Mouse (Mus musculus) intestine, embryonic 14.5 days (tissue): ENCODE measurements around the gene Neurod6. TPM values are rescaled to one million over a fixed set of nuclear protein-coding genes. Genes with fewer than 3 reads are reported as not detected.

Experiments
- ATAC-seq: fragments of 200-750 bp; cut with Nextera tagmentation; replicated peaks from 2 replicates; pipeline ENCODE4 v1.8.0; 2017; ENCODE audit warnings: low read depth, moderate number of reproducible peaks, moderate TSS enrichment, moderate library complexity; ENCODE audit not compliant: low FRiP score, low TSS enrichment
- DNase-seq: peaks from one replicate; pipeline ENCODE4 v3.0.0-alpha.2; 2018; ENCODE audit warnings: low spot score
- H3K27ac ChIP-seq: fragments of 300-500 bp; sonication (generic); 2 replicates; pipeline ENCODE4 v1.5.1; 2014; ENCODE audit warnings: low read depth, mild to moderate bottlenecking, control low read depth
- H3K27me3 ChIP-seq: fragments of 300-500 bp; sonication (generic); replicated peaks from 2 replicates; pipeline ENCODE4 v1.6.1; 2014; ENCODE audit warnings: low read length, control low read depth; ENCODE audit not compliant: control insufficient read depth, insufficient read depth
- H3K36me3 ChIP-seq: fragments of 300-500 bp; sonication (generic); 2 replicates; pipeline ENCODE4 v1.6.1; 2014; ENCODE audit warnings: low read length, control low read depth; ENCODE audit not compliant: control insufficient read depth, insufficient read depth
- H3K4me1 ChIP-seq: fragments of 300-500 bp; sonication (generic); replicated peaks from 2 replicates; pipeline ENCODE4 v1.6.1; 2014; ENCODE audit warnings: low read length, control low read depth, mixed read lengths; ENCODE audit not compliant: control insufficient read depth, insufficient read depth
- H3K4me2 ChIP-seq: fragments of 300-500 bp; sonication (generic); 2 replicates; pipeline ENCODE4 v1.6.1; 2014; ENCODE audit warnings: low read length
- H3K4me3 ChIP-seq: fragments of 300-500 bp; sonication (generic); 2 replicates; pipeline ENCODE4 v1.5.1; 2014; ENCODE audit warnings: low read depth, low read length, control low read depth, mixed read lengths
- H3K9ac ChIP-seq: fragments of 300-500 bp; sonication (generic); 2 replicates; pipeline ENCODE4 v1.6.1; 2014; ENCODE audit warnings: mild to moderate bottlenecking, low read length
- H3K9me3 ChIP-seq: fragments of 300-500 bp; sonication (generic); 2 replicates; pipeline ENCODE4 v1.6.1; 2016; ENCODE audit warnings: low read length, control low read depth; ENCODE audit not compliant: control insufficient read depth
- WGBS: fragments of 180-500 bp; shearing (Covaris S2); extraction: QIAGEN DNeasy Blood & Tissue Kit; methylation state at CpG from one replicate; pipeline ENCODE4 v1.1.7; 2014; 5-methylcytosine and 5-hydroxymethylcytosine counted together
- polyA plus RNA-seq: library from polyadenylated mRNA; unstranded; fragments of >200 nt; fragmentation: Nextera tagmentation; extraction: Ambion mirVana; gene quantifications from 2 replicates; pipeline ENCODE4 v1.2.1, GENCODE M21; 2014

Neurod6 gene
- polyA plus RNA-seq, 1 experiment from 2014 or later: not detected

DNA sequence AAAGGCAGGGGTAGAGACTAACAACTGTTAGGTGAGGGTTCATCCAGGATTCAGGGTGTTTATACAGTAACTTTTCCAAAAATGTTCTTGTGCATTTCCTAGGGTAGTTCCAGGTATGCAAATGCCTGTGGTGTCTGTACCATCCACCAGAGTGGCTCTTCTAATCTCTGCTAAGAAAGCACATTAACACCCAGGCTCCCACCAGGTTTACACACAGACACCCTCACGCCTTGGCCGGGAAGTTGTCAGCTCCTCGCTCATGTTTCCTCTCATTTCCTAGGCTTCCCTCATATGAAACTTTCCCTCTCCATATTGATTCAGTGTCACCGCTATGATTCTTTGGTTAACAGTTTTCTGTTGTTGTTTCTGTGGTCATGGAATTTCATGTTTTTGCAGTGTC is 2.4 kb upstream of the Neurod6 start:
- no peaks in the 10 kb centered on the region for H3K36me3 ChIP-seq
- no peak for DNase-seq

DNA sequence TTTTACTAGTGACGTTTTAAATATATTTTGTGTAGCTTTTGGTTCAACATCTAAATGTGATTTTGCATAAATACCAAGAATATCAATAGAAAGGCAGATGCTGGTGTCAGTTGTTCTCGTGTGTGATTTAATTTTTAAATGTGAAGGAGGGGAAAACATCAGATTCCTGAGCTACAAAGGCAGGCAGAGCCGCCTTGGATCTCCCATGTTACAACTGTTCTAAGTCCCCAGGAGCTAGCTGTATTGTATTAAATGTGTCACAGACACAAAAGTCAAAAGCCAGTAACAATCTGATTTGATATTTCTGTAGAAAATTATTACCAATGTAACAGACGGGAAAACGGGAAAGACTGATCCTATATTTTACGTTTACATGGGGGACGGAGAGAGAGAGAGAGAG is 1.8 kb upstream of the Neurod6 start:
- Histone ChIP-seq H3K4me1 (no peaks in the 10 kb centered on the region), H3K4me3 (no peak overlapping the region), H3K4me2 (no peak overlapping the region), H3K27me3 (no peaks in the 10 kb centered on the region), H3K9ac (no peak overlapping the region), H3K27ac (no peak overlapping the region), H3K36me3 (no peaks in the 10 kb centered on the region), H3K9me3 (no peaks in the 10 kb centered on the region)
- no peak for ATAC-seq
- 73% methylated on average over 7 of the region's 7 CpGs for WGBS
- DNase-seq: no peak

More for the DNA sequence above, 2.4 kb upstream of the Neurod6 start:
- H3K4me2 ChIP-seq: no peak overlapping the region
- H3K9me3 ChIP-seq: no peaks in the 10 kb centered on the region
- 69% methylated on average over 4 of the region's 4 CpGs for WGBS
- no peak overlapping the region for H3K9ac ChIP-seq
- ATAC-seq: no peak
- no peak overlapping the region for H3K4me3 ChIP-seq
- H3K27ac ChIP-seq: no peak overlapping the region
- no peaks in the 10 kb centered on the region for H3K27me3 ChIP-seq
- no peaks in the 10 kb centered on the region for H3K4me1 ChIP-seq

DNA sequence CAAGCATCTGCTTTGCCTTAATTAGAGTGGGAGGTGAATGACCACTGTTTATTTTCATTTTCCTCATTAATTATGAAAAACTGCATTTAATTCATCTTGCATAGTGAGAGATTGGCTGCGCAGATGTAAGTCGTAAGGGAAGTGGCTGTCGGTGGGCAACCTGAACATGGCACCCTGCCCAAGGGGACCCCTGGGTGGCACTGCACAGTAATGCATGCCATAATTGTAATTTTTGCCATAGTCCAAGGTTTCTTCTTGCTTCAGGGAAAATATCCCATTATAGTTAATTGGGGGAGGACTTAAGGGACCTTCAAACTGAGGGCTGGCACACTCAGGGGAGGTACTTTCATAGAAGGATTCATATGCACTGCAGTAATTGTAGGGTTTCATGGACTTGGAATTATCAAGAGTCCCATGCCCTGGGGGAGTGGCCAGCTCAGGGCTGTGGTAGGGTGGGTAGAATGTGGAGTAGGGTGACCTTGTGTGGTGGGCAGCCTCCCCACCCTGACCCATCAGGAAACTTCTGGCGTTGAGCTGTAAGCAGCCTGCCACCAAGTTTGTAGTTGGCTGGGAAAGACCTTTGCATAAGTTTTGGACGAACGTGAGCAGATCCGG is 2.4 kb downstream of the Neurod6 start:
- Histone ChIP-seq H3K4me3 (no peak overlapping the region), H3K9ac (no peak overlapping the region), H3K4me1 (no peaks in the 10 kb centered on the region), H3K27ac (no peak overlapping the region), H3K36me3 (no peaks in the 10 kb centered on the region), H3K9me3 (no peaks in the 10 kb centered on the region), H3K4me2 (no peak overlapping the region), H3K27me3 (peaks cover 14% of the 10 kb centered on the region)
- DNase-seq (no peak), ATAC-seq (no peak)
- WGBS: 91% methylated on average over 7 of the region's 7 CpGs

DNA sequence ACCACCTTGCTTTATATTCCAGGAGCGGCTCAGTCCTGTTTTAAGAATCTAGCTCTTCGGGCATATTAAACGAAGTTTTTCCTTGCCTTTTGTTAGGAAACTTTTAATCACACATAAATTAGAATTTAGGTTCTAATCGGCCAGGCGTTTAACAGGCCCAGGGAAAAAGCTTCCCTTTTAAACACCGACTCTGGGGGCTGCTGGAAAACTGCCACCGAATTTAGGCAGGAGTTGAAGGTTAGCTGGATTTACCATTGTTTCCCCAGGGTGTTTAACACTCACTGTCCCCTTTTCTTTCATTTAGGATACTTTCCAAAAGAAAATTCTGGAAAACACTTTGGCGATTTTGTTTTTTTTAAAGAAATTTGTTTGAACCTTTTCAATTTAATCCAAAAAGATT is 3.7 kb downstream of the Neurod6 start:
- peaks cover 14% of the 10 kb centered on the region for H3K27me3 ChIP-seq
- no peak overlapping the region for H3K27ac ChIP-seq
- DNase-seq: no peak
- no peak overlapping the region; the same call in 1 of the 2 replicates for H3K4me3 ChIP-seq
- no peaks in the 10 kb centered on the region for H3K36me3 ChIP-seq
- WGBS: 20% methylated on average over 8 of the region's 8 CpGs
- no peaks in the 10 kb centered on the region for H3K9me3 ChIP-seq
- no peak for ATAC-seq
- no peak overlapping the region for H3K9ac ChIP-seq
- H3K4me1 ChIP-seq: no peaks in the 10 kb centered on the region
- H3K4me2 ChIP-seq: peak overlapping the region; percentile 49

DNA sequence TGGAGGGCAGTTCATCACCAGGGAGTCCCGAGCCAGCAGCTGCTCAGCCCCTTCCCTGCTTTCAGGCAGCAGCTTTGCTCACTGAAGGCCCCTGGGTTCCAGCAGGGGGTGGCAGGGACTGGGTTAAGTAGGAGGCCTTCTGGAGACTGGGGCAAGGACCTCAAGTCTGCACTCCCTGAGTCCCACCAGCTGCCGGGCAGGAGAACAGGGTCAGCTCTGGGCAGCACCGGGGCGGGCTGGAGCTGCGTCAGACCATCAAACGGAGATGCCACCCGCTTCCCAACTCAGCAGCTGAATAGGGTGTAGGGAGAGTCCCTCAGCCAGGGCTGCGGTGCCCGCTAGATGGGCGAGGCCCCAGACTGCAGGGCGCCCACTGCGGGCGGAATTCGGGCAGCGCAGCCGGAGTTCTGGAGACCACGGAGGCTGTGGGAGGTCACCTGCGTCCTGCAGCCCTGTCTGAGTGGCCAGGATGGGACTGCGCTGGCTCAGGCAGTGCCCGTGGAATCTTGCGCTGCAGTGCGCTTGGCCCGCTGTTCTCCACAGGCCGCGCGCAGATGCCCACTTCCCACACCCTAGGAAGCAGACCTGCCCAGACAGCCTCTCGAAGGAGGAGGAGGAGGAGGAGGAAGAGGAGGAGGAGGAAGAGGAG is 4.3 kb downstream of the Neurod6 start:
- no peaks in the 10 kb centered on the region for H3K4me1 ChIP-seq

DNA sequence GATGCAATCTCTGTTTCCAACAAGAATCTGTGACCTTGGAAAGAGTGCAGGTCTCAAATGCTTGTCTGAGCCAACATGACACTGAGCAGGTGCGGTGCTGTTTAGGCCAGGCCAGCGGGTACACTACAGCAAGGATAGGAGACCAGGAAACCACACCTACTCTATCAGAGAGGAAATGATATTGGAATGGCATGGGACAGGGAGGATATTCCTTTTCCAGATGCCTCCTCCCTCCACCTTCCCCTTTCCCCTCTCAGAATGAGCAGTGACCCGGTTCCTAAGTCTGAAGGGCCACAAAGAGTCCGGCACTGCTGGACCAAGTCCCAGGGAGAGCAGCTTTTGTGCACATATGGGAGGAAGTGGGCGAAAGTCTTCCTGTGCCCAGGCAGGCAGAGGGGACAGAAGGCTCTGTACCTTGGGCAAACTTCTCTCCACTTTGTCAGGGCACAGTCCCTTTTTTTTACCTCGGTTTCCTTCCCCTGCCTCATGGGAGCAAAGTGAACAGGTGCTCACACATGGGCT is 4.9 kb downstream of the Neurod6 start:
- Histone ChIP-seq H3K9me3 (no peaks in the 10 kb centered on the region), H3K27ac (no peak overlapping the region), H3K4me2 (0 out of 2 replicates have a peak overlapping the region, but pooled peaks have one; percentile 49), H3K4me1 (no peaks in the 10 kb centered on the region), H3K27me3 (peaks cover 14% of the 10 kb centered on the region), H3K9ac (no peak overlapping the region), H3K36me3 (no peaks in the 10 kb centered on the region), H3K4me3 (no peak overlapping the region)
- peak; percentile 53 for DNase-seq
- no peak for ATAC-seq
- WGBS: 60% methylated on average over 6 of the region's 6 CpGs

More for the DNA sequence above, 4.3 kb downstream of the Neurod6 start:
- H3K36me3 ChIP-seq: no peaks in the 10 kb centered on the region
- H3K27ac ChIP-seq: no peak overlapping the region
- H3K4me2 ChIP-seq: peak overlapping the region; percentile 49
- H3K9me3 ChIP-seq: no peaks in the 10 kb centered on the region
- peaks cover 14% of the 10 kb centered on the region for H3K27me3 ChIP-seq
- WGBS: 4% methylated on average over 27 of the region's 27 CpGs
- no peak overlapping the region for H3K9ac ChIP-seq
- peak overlapping the region; percentile 13; the same call in 1 of the 2 replicates for H3K4me3 ChIP-seq
- peak; percentile 27; the same call in 1 of the 2 replicates for ATAC-seq
- DNase-seq: peak; percentile 56

DNA sequence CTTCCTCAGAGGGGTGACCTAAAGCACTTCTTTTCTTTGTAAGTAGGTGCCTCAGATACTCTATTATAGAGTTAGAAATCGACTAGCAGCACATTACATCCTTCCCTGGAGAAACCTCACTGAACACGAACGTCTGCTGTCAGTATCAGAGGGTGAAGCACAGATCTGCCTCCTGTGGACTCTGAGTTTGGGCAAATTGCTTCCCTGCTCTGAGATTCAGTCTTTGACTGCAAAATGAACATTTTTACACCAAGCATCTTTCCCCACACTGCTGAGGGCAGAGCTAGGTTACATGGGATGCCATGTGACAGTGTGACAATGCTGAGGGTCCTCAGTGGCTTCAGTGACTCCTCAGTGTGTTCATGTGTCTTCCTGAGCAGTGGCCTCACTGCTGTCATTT is 13.3 kb downstream of the Neurod6 start:
- H3K27me3 ChIP-seq: no peaks in the 10 kb centered on the region
- ATAC-seq (no peak), DNase-seq (no peak)
- no peaks in the 10 kb centered on the region for H3K9me3 ChIP-seq
- no peaks in the 10 kb centered on the region for H3K36me3 ChIP-seq
- no peak overlapping the region for H3K9ac ChIP-seq
- H3K4me2 ChIP-seq: no peak overlapping the region
- H3K4me3 ChIP-seq: no peak overlapping the region
- no peak overlapping the region for H3K27ac ChIP-seq
- H3K4me1 ChIP-seq: no peaks in the 10 kb centered on the region
- WGBS: 80% methylated on average over 3 of the region's 3 CpGs

DNA sequence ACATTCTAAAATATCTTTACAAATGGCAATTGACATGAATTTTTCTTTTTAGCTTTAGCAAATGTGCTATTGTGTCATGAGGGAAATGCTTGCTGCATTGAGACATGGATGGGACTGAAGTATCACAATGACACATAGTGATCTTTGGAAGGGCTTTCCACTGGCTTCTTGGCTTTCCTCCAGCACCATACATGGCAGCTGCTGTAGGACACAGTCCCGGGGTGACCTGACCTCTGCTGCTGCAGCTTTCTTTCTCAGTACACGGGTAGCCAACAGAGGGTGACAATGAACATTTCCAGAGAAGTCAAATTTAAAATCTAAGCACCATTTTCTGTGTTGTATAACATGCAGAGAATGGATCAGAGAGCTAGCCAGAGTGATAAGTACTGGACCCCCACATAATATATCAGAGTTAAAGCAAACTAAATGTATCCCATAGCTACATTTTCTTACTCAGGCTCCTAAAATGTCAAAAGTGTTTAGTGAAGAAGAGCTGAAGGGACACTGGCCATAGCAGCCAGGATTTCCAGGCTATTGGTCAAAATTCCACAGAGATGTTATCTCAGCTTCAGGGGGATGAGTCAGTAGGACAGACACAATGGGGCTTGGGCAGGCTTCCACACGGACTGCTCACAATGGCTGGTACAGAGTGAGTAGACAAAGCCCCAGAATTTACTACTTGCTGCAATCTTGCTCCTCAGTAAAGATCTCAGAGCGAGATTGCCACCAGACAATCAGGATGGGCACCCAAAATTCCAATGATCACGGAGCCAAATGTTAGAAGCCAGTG is 19.7 kb downstream of the Neurod6 start:
- no peak overlapping the region for H3K9ac ChIP-seq
- H3K9me3 ChIP-seq: no peaks in the 10 kb centered on the region
- no peak overlapping the region for H3K4me3 ChIP-seq
- ATAC-seq (no peak), DNase-seq (no peak)
- H3K27me3 ChIP-seq: no peaks in the 10 kb centered on the region
- 66% methylated on average over 5 of the region's 5 CpGs for WGBS
- H3K4me2 ChIP-seq: no peak overlapping the region
- no peak overlapping the region for H3K27ac ChIP-seq
- no peaks in the 10 kb centered on the region for H3K4me1 ChIP-seq
- H3K36me3 ChIP-seq: no peaks in the 10 kb centered on the region
